Mouse (Mus musculus): ENCODE data around the gene Rnf38. TPM values are rescaled to one million over a fixed set of nuclear protein-coding genes. Genes with fewer than 3 reads are reported as not detected.

Gene Rnf38
- polyA plus RNA-seq, 1 experiment = 2.1 TPM

- TF ChIP-seq TAL1 (IDR thresholded peaks at IDR 0.05; ENCODE audit: low read length) (no peak), GATA1 (IDR thresholded peaks at IDR 0.05; ENCODE audit: low read length) (no peak)
- no peaks in the 10 kb centered on the region for H3K27me3 ChIP-seq (ENCODE audit: control insufficient read depth)
- no peak overlapping the region for H3K4me3 ChIP-seq (replicated peaks)
- no peaks in the 10 kb centered on the region for H3K9me3 ChIP-seq (ENCODE audit: control insufficient read depth, low read length)
- H3K36me3 ChIP-seq (ENCODE audit: control insufficient read depth) = no peaks in the 10 kb centered on the region
- H3K4me1 ChIP-seq (ENCODE audit: control insufficient read depth) = peaks cover 22% of the 10 kb centered on the region
Measured at GRCm38 (mm10) chr4:44173177-44173576, 60.4 kb downstream of the Rnf38 start.

DNA sequence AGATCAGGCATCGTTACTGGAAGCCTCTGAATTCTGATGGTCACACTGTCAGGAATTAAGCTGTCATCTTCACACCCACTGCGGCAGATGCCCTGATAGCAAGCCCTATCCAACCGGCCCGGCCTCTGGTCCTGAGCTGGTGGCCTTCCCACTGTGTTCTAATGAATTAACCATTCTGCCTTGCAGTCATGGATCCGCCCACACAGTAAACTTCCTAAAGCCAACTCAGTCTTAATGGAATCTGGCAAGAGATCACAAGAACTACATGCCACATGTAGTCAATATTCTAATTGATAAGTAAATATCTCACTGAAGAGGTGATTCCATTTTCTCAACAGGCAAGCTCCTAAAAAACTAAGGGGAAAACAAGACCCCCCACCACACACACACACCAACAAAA lies 60.9 kb downstream of the Rnf38 start:
- Histone ChIP-seq H3K9me3 (ENCODE audit: control insufficient read depth, low read length) (no peaks in the 10 kb centered on the region), H3K4me3 (replicated peaks) (no peak overlapping the region), H3K36me3 (ENCODE audit: control insufficient read depth) (no peaks in the 10 kb centered on the region), H3K4me1 (ENCODE audit: control insufficient read depth) (peaks cover 22% of the 10 kb centered on the region), H3K27me3 (ENCODE audit: control insufficient read depth) (no peaks in the 10 kb centered on the region)
- no peak for TF ChIP-seq TAL1 (IDR thresholded peaks at IDR 0.05; ENCODE audit: low read length)
- no peak for TF ChIP-seq GATA1 (IDR thresholded peaks at IDR 0.05; ENCODE audit: low read length)

DNA sequence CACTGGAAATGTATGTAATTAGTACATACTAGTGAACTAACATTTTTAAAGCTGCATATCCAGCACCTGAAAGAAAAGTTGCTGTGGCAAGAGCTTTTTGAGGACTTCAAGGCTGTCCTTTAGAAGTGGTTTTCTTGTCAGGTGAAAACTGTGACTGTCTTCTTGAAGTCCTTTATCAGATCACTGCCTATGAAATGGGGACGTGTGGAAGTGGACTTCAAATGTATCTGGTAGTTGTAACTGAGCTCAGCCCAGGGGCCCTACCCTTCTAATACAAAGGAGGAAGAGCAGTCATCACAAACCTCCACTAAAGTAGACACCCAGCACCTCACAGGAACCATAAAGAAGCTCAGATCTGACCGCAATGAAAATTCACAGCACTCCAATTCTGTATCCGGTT lies 63.7 kb downstream of the Rnf38 start:
- peaks cover 3% of the 10 kb centered on the region for H3K36me3 ChIP-seq (ENCODE audit: control insufficient read depth)
- TF ChIP-seq GATA1 (IDR thresholded peaks at IDR 0.05; ENCODE audit: low read length) = no peak
- no peak for TF ChIP-seq TAL1 (IDR thresholded peaks at IDR 0.05; ENCODE audit: low read length)
- H3K9me3 ChIP-seq (ENCODE audit: control insufficient read depth, low read length) = no peaks in the 10 kb centered on the region
- H3K4me1 ChIP-seq (ENCODE audit: control insufficient read depth) = peaks cover 38% of the 10 kb centered on the region
- H3K27me3 ChIP-seq (ENCODE audit: control insufficient read depth) = no peaks in the 10 kb centered on the region
- no peak overlapping the region for H3K4me3 ChIP-seq (replicated peaks)

DNA sequence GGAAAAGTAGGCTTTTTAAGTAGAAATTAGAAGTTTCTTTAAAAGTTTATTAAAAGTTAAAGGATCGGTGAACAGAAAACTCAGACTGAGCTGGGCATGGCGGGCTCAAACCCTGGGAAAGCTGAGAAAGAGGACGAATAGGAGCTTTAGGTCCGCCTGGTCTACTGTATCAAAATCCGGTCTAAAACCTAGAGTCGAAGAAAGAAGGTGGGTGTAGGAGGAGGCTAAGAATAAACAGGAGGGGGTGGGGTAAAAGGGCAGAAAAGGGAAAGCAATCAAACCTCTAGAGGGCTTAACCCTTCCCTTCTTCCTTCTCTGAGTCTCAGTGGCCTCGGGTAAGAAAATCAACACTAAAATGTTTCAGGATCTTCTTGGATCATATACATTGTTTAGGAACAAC lies 64.8 kb downstream of the Rnf38 start:
- H3K4me3 ChIP-seq (replicated peaks) = peak overlapping the region; percentile 94
- H3K36me3 ChIP-seq (ENCODE audit: control insufficient read depth) = peaks cover 7% of the 10 kb centered on the region
- no peak for TF ChIP-seq GATA1 (IDR thresholded peaks at IDR 0.05; ENCODE audit: low read length)
- H3K9me3 ChIP-seq (ENCODE audit: control insufficient read depth, low read length) = no peaks in the 10 kb centered on the region
- peaks cover 43% of the 10 kb centered on the region for H3K4me1 ChIP-seq (ENCODE audit: control insufficient read depth)
- no peaks in the 10 kb centered on the region for H3K27me3 ChIP-seq (ENCODE audit: control insufficient read depth)

GRCm38 (mm10) chr4:44168231-44168647 lies 65.3 kb downstream of the Rnf38 start:
- peaks cover 47% of the 10 kb centered on the region for H3K4me1 ChIP-seq (ENCODE audit: control insufficient read depth)
- H3K36me3 ChIP-seq (ENCODE audit: control insufficient read depth) = peaks cover 10% of the 10 kb centered on the region
- TF ChIP-seq GATA1 (IDR thresholded peaks at IDR 0.05; ENCODE audit: low read length) (no peak), TAL1 (IDR thresholded peaks at IDR 0.05; ENCODE audit: low read length) (no peak)
- H3K9me3 ChIP-seq (ENCODE audit: control insufficient read depth, low read length) = no peaks in the 10 kb centered on the region
- peak overlapping the region; percentile 94 for H3K4me3 ChIP-seq (replicated peaks)
- H3K27me3 ChIP-seq (ENCODE audit: control insufficient read depth) = no peaks in the 10 kb centered on the region

GRCm38 (mm10) chr4:44167397-44168121 lies 66.0 kb downstream of the Rnf38 start:
- no peaks in the 10 kb centered on the region for H3K27me3 ChIP-seq (ENCODE audit: control insufficient read depth)
- H3K4me3 ChIP-seq (replicated peaks) = peak overlapping the region; percentile 94
- H3K9me3 ChIP-seq (ENCODE audit: control insufficient read depth, low read length) = no peaks in the 10 kb centered on the region
- TF ChIP-seq TAL1 (IDR thresholded peaks at IDR 0.05; ENCODE audit: low read length) = no peak
- peaks cover 13% of the 10 kb centered on the region for H3K36me3 ChIP-seq (ENCODE audit: control insufficient read depth)
- H3K4me1 ChIP-seq (ENCODE audit: control insufficient read depth) = peaks cover 51% of the 10 kb centered on the region

- peaks cover 13% of the 10 kb centered on the region for H3K36me3 ChIP-seq (ENCODE audit: control insufficient read depth)
- H3K27me3 ChIP-seq (ENCODE audit: control insufficient read depth) = no peaks in the 10 kb centered on the region
- no peak for TF ChIP-seq GATA1 (IDR thresholded peaks at IDR 0.05; ENCODE audit: low read length)
- no peak for TF ChIP-seq TAL1 (IDR thresholded peaks at IDR 0.05; ENCODE audit: low read length)
- peaks cover 55% of the 10 kb centered on the region for H3K4me1 ChIP-seq (ENCODE audit: control insufficient read depth)
- H3K9me3 ChIP-seq (ENCODE audit: control insufficient read depth, low read length) = no peaks in the 10 kb centered on the region
- peak overlapping the region; percentile 94 for H3K4me3 ChIP-seq (replicated peaks)
Measured at GRCm38 (mm10) chr4:44166702-44167396, 66.7 kb downstream of the Rnf38 start.

- TF ChIP-seq GATA1 (IDR thresholded peaks at IDR 0.05; ENCODE audit: low read length) = no peak
- TF ChIP-seq TAL1 (IDR thresholded peaks at IDR 0.05; ENCODE audit: low read length) = no peak
Measured at GRCm38 (mm10) chr4:44164621-44165020, 69.0 kb downstream of the Rnf38 start.

DNA sequence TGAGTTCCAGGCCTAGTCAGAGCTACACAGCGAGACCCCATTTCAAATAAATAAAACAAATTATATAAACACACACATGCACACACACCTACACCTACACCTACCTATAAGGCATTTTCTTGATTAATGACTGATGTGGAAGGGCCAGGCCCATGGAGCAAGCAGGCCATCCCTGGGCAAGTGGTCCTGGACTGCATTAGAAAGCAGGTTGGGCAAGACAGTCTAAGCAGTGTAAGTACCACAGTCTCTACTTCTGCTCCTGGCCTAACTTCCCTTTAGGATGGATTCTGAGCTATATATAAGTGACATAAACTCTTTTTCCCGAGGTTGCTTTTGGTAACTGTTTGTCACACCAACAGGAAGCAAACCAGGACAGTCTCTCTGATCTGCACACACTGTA lies 70.6 kb downstream of the Rnf38 start:
- H3K9me3 ChIP-seq (ENCODE audit: control insufficient read depth, low read length) = no peaks in the 10 kb centered on the region
- H3K4me1 ChIP-seq (ENCODE audit: control insufficient read depth) = peaks cover 51% of the 10 kb centered on the region
- TF ChIP-seq GATA1 (IDR thresholded peaks at IDR 0.05; ENCODE audit: low read length) = no peak
- no peak for TF ChIP-seq TAL1 (IDR thresholded peaks at IDR 0.05; ENCODE audit: low read length)
- peaks cover 27% of the 10 kb centered on the region for H3K36me3 ChIP-seq (ENCODE audit: control insufficient read depth)
- no peak overlapping the region for H3K4me3 ChIP-seq (replicated peaks)
- H3K27me3 ChIP-seq (ENCODE audit: control insufficient read depth) = no peaks in the 10 kb centered on the region

More at GRCm38 (mm10) chr4:44164621-44165020, 69.0 kb downstream of the Rnf38 start:
- Histone ChIP-seq H3K4me1 (ENCODE audit: control insufficient read depth) (peaks cover 64% of the 10 kb centered on the region), H3K27me3 (ENCODE audit: control insufficient read depth) (no peaks in the 10 kb centered on the region), H3K36me3 (ENCODE audit: control insufficient read depth) (peaks cover 16% of the 10 kb centered on the region), H3K4me3 (replicated peaks) (no peak overlapping the region), H3K9me3 (ENCODE audit: control insufficient read depth, low read length) (no peaks in the 10 kb centered on the region)
